Mouse (Mus musculus) urinary bladder, postnatal 4 days (tissue): Measurements from ENCODE around the gene Sar1b.
"Not testable (repeated sequence)": the region's sequence is repeated elsewhere in the genome, so short reads cannot be mapped to it uniquely, and the experiment has no call there.

Source experiments
- DNase-seq, 2 experiments: peaks; one replicate each; pipeline ENCODE4 v3.0.0; 2021 to 2022; ENCODE audit warnings: low spot score in 2 of 2

Sar1b gene

GRCm38 (mm10) chr11:51763213-51763907, at the start of gene Sar1b, which contains the start of gene Sec24a:
TSS of gene Sar1b (plus strand) at chr11:51763687.
TSS of gene Sec24a (minus strand) at chr11:51763634.
- peak; percentile 80 to 84 for DNase-seq

GRCm38 (mm10) chr11:51721066-51721465, 42.4 kb upstream of the Sar1b start:
- DNase-seq, result no peak

GRCm38 (mm10) chr11:51732883-51733282, 30.6 kb upstream of the Sar1b start:
- DNase-seq, result no peak

GRCm38 (mm10) chr11:51734218-51734617, 29.3 kb upstream of the Sar1b start:
- DNase-seq, result not testable (repeated sequence)

- no peak for DNase-seq
Observed at GRCm38 (mm10) chr11:51738651-51739403, 24.7 kb upstream of the Sar1b start.

GRCm38 (mm10) chr11:51740701-51741100, 22.8 kb upstream of the Sar1b start:
- no peak for DNase-seq

GRCm38 (mm10) chr11:51746096-51746495, 17.4 kb upstream of the Sar1b start:
- no peak for DNase-seq

GRCm38 (mm10) chr11:51751623-51752225, 11.8 kb upstream of the Sar1b start:
- not testable (repeated sequence) for DNase-seq

- DNase-seq, result peak in 1 of 2 experiments; percentile 62
Observed at GRCm38 (mm10) chr11:51755621-51756311, 7.7 kb upstream of the Sar1b start.

GRCm38 (mm10) chr11:51756352-51756771, 7.1 kb upstream of the Sar1b start:
- peak; percentile 90 to 93 for DNase-seq

GRCm38 (mm10) chr11:51757023-51757422, 6.5 kb upstream of the Sar1b start:
- no peak for DNase-seq

GRCm38 (mm10) chr11:51757625-51758024, 5.9 kb upstream of the Sar1b start:
- DNase-seq, result no peak

- not testable (repeated sequence) for DNase-seq
Observed at GRCm38 (mm10) chr11:51758207-51758606, 5.3 kb upstream of the Sar1b start.

GRCm38 (mm10) chr11:51759251-51759650, 4.2 kb upstream of the Sar1b start:
- no peak for DNase-seq

- no peak for DNase-seq
Observed at GRCm38 (mm10) chr11:51759941-51760657, 3.4 kb upstream of the Sar1b start.

- no peak for DNase-seq
Observed at GRCm38 (mm10) chr11:51761241-51761640, 2.2 kb upstream of the Sar1b start.

GRCm38 (mm10) chr11:51763955-51764354, 468 bp downstream of the Sar1b start:
- no peak for DNase-seq

GRCm38 (mm10) chr11:51764816-51765215, 1.3 kb downstream of the Sar1b start:
- no peak for DNase-seq

GRCm38 (mm10) chr11:51767579-51768220, 4.2 kb downstream of the Sar1b start:
- no peak for DNase-seq

GRCm38 (mm10) chr11:51768296-51768695, 4.8 kb downstream of the Sar1b start:
- DNase-seq, result no peak

- no peak for DNase-seq
Observed at GRCm38 (mm10) chr11:51775507-51775906, 12.0 kb downstream of the Sar1b start.
